Mouse (Mus musculus) MEL (cell line): ENCODE measurements at regions not wholly inside any gene's neighbourhood (a gene's known extent, or its start where the extent isn't known, plus 50 kb on each side); places are given as distances from the start of the nearest gene placed in this dataset.

Experiments
- BHLHE40 ChIP-seq: IDR thresholded peaks from 2 replicates; pipeline ENCODE4 v1.6.1; 2012; ENCODE audit warnings: low read depth, mild to moderate bottlenecking, inconsistent platforms, low read length, improper control_type of control experiment, borderline replicate concordance
- CTCF ChIP-seq, 3 experiments: IDR thresholded peaks in 2 of 3; conservative IDR thresholded peaks in 1 of 3; 2 replicates each; pipeline ENCODE4 v1.5.1; 2011 to 2012; ENCODE audit warnings: low read length in 3 of 3, low read depth in 2 of 3, mild to moderate bottlenecking in 2 of 3, improper control_type of control experiment in 1 of 3, inconsistent platforms in 1 of 3, mixed read lengths in 1 of 3, moderate library complexity in 1 of 3; ENCODE audit not compliant: control insufficient read depth in 1 of 3, insufficient read depth in 1 of 3, poor library complexity in 1 of 3, severe bottlenecking in 1 of 3
- POLR2A ChIP-seq, 2 experiments: IDR thresholded peaks; 2 replicates each; pipeline ENCODE4 v1.6.1; 2011 to 2012; ENCODE audit warnings: low read length in 2 of 2, mild to moderate bottlenecking in 2 of 2, control low read depth in 1 of 2, improper control_type of control experiment in 1 of 2, low read depth in 1 of 2, moderate library complexity in 1 of 2; ENCODE audit not compliant: control insufficient read depth in 1 of 2, insufficient read depth in 1 of 2, poor library complexity in 1 of 2
- ZC3H11A ChIP-seq: IDR thresholded peaks from 2 replicates; pipeline ENCODE4 v1.6.1; 2012; ENCODE audit warnings: low read depth, mild to moderate bottlenecking, inconsistent platforms, low read length, improper control_type of control experiment

GRCm38 (mm10) chr13:44300611-44301010, 428.7 kb upstream of the Jarid2 start:
- no peak for TF ChIP-seq BHLHE40
- TF ChIP-seq POLR2A (IDR thresholded peaks at IDR 0.05; ENCODE audit: control insufficient read depth in 1 of 2, insufficient read depth in 1 of 2, low read depth in 1 of 2, low read length in 2 of 2, poor library complexity in 1 of 2), result no peak
- no peak for TF ChIP-seq CTCF (IDR thresholded peaks at IDR 0.05 in 2 of 3, conservative IDR thresholded peaks at IDR 0.05 in 1 of 3; ENCODE audit: control insufficient read depth in 1 of 3, insufficient read depth in 1 of 3, low read depth in 2 of 3, low read length in 3 of 3, poor library complexity in 1 of 3, severe bottlenecking in 1 of 3)
- no peak for TF ChIP-seq ZC3H11A
